Mouse (Mus musculus): ENCODE measurements at regions not wholly inside any gene's neighbourhood (a gene's known extent, or its start where the extent isn't known, plus 50 kb on each side); places are given as distances from the start of the nearest gene placed in this dataset.
"Not testable (repeated sequence)": the region's sequence is repeated elsewhere in the genome, so short reads cannot be mapped to it uniquely, and the experiment has no call there.

DNA sequence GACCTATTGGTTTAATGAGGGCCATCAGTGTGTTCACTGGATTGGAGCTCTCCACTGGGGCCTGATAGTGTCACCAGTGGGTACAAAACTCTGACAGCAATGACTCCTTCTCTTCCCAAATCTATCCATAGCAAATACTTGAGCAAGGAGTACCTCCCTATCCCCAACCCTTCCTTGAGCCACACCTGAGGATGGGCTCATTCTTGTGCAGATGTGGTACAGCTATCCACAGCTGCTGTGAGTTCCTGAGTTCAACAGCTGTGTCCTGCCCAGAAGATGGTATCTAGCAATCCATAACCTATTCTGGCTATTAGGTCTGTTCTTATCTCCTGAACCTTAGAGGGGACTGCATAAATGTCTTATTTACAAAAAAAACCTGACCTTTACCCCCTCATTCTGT lies 148.7 kb upstream of the Cwc22 start:
- no peak for DNase-seq (ENCODE audit: low spot score)

DNA sequence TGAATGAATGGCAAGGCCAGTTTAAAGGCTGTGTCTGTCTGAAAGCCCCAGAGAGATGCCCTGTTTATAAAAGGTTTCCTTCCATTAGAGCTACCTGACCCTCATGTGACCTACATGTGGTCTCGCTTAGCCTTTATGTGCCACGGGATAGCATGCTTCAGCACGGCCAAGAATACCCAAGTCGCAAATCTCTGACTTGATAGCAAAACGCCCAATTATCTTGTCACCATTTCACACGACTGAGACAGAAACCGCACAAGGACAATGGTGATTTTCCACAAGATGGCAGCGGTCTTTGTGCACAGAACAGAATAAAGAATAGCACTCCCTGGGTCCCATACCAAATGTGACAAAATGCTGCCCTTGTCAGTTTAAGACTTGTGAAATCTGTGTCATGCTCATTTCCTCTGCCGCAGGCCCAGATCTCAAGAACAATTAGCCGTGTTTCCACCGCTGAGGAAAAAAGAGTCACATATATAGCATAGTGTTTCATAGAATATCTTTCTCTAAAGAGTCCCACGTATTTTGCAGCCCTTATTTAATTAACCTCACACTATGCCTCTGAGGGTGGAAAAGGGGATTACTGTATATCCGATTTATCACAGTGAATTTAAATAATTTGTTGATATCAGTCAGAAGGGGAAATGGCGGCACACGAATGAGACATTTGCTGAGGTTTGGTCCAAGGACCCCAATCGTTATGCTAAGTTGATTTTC lies 118.3 kb upstream of the Cwc22 start:
- DNase-seq (ENCODE audit: low spot score) = no peak

DNA sequence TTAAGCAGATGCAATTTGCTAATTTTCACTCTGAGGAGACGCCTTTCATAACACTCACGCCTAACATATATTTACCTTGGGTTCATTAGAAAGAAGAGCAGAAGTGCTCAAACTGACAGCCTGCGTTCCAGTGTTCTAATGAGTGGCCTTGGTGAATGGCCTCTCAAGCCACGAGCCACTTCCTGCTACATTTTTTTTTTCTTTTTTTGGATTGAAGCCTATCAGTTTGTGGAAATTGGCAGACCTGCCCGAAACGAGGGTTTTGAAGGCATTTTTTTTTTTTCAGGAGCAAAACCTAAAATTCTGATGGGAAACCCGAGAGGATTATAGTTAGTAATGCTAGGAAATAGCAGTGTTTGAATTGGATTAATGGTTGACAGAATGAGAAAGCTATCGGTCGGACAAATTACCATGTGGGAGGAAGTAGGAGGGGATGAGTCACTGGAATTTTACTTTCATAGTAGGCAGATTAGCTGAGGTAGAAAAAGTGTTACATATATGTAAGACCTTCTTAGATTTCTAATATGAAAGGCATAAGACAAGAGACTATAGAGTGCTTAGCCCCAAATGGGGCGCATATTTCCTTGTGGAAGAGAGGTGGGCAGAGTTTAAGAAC lies 113.7 kb upstream of the Cwc22 start:
- DNase-seq (ENCODE audit: low spot score) = no peak

DNA sequence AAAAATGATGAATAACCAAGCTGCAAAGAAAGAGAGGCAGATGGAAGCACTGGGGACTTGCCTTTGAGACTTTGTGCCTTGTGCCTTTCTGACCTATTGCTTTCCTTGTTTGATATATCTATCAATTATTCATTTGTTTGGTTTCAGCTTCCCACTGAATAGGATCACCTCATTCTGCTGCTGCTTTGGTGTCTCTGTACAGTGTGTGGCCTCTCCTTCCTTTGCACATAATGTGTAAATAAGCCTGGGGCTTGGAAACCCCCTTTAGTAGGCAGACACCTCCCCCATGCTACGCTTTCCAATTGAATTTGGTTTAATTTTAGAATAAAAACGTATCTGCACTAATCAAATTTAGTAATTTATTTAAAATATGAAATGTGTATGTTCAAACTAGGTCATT lies 112.8 kb upstream of the Cwc22 start:
- DNase-seq (ENCODE audit: low spot score) = no peak

DNA sequence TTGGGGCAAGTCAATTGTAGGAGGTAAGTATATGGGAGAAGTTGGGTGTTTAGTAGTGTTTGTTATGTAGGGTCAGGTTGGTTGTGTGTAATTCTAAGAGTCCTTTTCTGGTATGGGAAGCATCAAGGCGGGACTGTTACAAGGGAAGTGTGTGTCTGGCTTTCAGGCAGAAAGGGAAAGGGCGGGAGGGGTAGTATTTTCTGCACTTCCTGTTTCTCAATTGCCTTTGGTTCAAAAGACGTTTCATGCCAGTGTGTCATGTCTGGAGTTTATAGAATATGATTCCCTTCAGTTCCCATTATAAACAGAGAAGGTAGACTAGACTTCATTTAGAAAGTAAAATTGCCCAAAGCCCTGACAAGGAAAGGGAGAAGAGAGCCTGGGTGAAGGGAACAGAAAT lies 107.7 kb upstream of the Cwc22 start:
- DNase-seq (ENCODE audit: low spot score) = no peak

DNA sequence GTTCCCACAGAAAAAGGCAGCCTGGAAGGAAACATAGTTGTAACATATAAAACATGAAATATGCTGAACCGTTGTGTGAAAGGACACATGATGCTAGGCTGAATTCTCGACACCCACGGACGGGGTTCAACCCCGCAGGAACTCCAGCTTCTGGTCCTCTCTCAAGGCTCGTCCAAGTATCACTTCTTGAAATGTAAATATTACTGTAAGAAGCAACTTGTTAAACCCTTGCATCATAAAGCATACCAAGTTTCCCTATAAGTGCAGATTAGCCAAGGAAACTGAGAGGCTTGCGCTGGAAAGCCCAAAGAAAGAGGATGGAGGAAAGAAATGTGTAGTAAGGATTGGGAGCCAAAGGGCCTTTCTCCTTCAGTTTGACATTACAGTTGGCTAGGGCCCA lies 104.4 kb upstream of the Cwc22 start:
- DNase-seq (ENCODE audit: low spot score) = no peak

DNA sequence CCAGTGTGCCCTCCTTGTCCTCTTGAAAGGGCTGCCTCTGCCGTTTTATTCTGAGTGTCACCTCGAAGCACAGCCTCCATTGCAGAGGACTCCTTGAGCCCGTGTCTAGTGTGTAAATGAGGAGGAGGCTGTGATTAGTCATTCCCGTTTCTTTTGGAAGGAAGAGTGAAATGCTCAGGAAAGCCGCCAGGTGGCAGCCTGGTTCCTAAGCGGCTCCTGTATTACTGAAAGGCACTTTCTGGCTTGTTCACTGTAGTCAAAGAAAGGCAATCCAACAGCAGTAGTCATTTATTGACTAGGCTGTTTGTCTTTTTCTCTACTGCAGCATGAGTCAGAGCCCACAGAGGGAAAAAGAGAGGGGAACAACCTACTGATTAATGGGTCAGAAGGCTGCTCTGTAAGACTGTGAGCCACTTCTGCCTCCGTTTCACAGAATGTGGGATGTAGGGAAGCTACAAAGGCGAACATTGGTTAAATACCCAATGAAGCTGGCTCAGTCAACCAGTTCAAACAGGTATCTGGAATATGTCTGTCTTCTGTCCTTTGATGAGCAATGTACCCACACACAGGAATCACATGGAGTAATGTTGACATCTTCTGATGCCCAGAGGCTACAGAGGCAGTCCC lies 103.2 kb upstream of the Cwc22 start:
- peak; percentile 43 for DNase-seq (ENCODE audit: low spot score)

DNA sequence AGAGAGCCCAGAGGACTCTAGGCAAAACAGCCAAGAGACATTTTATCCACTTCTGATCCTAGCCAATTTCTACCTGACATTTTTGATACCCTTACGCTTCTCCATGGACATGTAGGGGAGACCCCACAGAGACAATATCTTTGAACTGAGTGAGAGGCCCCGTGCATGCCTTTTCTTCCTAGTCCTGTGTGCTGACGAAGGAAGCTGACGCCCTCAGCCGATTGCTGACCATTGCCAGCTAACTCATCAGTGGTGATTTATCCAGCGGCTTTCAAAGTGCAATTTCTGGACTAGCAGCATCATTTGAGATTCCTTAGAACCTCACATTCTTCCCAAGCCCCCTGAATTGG lies 102.5 kb upstream of the Cwc22 start:
- DNase-seq (ENCODE audit: low spot score) = no peak

DNA sequence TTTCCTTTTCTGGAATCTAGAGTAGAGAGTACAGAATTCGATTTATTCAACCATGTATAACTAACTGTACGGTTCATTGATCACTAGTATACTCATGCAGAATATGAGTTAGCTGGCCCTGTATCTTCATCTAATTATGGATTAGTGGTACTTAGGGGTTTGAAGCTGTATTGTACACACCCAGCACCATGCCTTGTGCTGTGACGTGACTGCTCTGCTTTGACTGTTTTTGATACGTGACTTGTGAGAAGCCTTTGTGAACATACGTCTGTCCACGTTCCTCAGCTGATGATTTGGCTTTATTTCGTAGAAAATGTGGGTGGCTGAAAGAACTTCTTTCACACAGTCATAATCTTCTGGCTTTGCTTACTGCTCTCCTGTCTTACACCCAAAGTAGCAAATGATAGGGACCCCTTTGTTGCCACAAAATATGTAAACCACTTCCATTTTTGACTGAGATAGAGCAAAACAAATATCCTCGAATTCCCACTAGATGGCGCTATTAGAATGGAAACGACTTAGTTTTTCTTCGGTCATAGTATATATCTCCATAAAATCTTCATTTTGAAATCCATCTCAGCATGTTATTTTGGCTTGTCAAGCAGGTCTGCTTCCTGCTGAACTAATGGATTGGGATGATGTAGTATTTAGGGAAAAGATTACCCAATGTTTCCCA lies 102.0 kb upstream of the Cwc22 start:
- DNase-seq (ENCODE audit: low spot score) = no peak

DNA sequence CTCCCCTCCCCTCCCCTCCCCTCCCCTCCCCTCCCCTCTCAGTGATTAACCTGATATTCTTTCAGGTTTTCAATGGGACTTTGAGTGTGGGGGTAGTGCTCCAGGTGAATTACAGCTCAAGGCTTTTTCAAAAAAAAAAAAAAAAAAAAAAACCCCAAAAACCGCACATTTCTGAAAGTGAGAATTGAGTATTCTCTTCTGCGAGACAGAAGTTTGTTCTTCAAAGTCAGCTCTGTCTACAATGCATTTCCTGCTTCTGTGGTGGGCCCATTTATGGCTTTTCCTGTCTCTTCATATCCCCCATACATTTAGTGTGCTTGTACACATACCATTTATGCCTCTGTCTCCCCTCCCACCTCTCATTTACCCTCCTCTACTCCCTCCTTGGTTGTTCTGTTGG lies 81.1 kb upstream of the Cwc22 start:
- DNase-seq (ENCODE audit: low spot score) = no peak

DNA sequence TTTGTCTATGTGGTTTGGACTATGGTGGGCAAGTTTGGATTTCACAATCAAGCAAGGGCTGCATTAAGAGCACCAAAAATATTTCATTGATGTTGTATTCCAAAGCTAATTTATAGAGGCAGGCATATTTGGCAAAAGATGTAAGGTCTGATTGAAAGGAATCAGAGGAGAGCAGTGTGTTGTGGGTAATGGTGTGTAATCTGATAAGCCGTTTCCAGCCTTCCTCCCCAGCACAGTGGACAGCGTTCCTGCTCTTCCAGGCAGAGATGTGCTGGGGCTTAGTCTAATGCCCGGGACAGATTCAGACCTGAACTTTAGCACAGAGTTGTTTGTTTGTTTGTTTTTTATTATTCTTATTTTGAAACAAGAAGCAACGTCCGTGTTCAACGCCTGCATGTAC lies 80.6 kb upstream of the Cwc22 start:
- DNase-seq (ENCODE audit: low spot score) = no peak

DNA sequence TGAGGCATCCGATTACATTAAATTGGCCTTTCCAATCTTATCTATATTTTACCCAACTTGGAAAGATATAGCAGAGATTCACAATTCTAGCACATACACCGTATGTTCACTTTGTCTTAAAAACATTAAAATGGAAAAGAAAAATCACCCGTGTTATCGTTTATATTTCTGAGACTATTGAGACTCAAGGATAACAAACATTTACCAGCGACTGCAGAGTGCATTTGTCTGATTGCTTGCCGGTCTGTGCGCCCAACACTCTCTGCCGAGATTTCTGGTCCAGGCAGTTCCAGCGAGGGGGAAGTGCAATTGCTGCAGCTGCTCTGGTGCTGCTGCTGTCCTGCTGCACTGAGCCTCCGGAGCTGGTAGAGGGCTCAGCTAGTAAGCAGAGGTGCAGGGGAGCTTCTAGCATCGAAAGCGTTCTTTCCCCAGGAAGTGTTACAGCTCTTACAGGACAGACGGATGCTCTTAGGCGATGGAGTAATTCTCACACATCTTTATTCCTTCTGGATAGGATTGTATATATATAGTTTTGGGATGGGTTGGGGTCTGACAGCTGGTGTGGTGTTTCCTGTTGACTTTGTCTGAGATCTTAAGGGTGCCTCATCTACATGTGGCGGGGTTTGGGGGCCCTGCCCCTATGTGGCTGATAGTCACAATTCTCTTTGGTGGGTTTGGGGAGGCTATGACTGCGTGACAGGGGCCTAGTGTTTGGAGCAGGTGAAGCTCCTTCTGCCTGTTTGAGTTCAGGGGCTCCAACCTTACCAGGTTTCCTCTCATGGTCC lies 79.7 kb upstream of the Cwc22 start:
- DNase-seq (ENCODE audit: low spot score) = no peak

DNA sequence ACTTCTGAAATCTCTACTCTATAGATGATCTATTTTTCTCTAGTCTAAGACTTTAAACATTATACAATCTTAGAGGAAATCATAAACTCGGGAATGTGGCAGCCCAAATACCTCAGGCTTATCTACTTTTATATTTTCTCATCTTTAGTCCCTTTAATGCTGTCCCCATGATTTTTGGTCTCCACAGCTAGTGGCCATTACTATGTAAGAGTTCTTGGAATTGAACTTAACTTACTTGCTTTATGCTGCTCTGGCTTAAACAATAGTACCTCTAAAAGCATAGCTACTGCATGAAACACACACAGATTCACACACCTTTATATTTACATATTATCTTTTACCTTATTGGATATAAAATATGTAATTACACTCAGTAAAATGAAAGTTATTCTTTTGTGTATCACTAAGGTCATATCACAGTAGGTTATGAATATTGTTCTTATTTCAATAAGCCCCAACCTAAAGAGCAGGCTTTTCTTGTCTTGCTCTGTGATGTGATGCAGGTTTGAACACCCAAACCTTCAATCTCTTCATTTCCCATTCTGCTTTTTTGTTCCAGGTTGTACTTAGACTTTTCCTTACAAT lies 78.9 kb upstream of the Cwc22 start:
- DNase-seq (ENCODE audit: low spot score) = no peak

DNA sequence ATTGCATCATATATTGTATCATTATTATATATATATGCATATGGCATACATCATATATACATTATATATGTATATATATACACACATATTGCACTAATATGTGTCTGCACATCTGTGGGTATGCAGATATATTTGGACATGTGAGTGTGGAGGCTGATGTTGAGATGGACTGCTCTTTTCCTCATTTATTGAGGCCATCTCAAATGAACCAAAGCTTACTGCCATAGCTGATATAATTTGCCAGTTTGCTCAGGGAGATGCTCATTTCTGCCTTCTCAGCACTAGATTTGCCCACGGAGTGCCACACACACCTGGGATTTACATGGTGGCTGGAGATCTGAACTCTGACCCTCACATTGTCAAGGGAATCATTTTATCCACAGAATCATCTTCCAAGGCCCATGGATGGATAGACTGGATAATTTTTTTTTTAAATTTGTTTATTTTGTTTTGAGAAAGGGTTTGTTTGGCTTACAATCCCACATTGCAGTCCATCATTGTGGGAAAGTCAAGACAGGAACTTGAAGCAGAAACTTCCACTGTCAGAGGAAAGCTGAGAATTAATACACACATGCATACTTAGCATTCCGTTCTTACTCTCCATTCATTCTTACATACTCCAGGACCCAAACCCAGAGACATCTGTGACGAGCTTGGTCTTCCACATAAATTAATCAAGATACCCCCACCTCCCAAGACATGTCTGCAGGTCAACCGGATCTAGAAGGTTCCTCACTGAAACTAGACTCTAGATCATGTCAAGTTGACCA lies 77.9 kb upstream of the Cwc22 start:
- no peak for DNase-seq (ENCODE audit: low spot score)

DNA sequence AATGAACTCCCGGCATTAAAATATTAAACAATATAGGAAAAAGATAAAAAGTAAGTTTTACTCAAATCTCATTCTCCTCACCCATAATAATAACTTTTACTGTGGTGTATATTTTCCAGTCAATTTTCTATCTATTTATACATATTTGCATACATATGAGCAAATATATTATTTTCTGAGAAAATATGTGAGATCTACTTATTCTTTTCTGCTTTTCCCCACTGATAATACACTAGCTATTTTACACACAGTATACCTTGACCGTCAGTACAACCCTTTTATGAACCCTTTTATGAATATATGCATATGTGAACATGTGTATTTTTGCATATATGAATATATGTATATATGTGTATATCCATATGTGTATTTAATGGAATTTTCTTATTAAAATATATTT lies 77.2 kb upstream of the Cwc22 start:
- no peak for DNase-seq (ENCODE audit: low spot score)

DNA sequence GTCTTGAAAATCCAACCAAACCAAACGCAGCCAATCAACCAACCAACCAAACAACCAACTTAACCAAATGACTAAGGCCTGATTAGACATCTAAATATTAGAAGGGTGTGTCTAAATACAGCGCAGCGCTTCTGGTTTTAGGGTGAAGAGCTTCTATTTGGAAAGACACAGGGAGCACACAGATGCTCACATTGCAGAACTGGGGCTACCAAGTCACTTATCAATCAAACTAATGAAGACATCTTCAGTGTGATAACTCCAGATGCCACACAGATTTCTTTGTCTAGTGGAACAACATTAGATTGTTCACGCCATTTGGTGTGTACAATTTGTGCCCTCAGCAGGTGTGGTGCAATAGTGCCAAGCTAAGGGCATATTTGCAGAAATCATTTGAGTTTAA lies 76.6 kb upstream of the Cwc22 start:
- DNase-seq (ENCODE audit: low spot score) = no peak

DNA sequence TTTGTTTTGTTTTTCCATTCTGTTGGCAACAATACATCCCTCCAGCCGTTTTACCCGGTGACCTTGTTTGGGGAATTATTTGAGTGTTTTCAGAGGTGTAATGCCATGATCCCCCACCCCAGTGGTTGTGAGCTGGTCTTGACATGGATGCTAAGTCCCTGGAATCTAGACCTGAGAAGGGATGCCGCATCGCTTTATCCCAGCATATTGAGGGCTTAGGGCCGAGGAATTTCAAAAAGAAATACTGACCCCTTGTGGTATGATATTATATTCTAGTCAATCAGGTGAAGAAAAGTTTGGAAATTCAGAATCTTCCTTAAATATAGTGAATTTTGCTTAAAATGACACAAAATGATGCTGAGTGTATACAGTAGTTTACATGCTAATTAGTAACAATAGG lies 75.7 kb upstream of the Cwc22 start:
- DNase-seq (ENCODE audit: low spot score) = no peak

DNA sequence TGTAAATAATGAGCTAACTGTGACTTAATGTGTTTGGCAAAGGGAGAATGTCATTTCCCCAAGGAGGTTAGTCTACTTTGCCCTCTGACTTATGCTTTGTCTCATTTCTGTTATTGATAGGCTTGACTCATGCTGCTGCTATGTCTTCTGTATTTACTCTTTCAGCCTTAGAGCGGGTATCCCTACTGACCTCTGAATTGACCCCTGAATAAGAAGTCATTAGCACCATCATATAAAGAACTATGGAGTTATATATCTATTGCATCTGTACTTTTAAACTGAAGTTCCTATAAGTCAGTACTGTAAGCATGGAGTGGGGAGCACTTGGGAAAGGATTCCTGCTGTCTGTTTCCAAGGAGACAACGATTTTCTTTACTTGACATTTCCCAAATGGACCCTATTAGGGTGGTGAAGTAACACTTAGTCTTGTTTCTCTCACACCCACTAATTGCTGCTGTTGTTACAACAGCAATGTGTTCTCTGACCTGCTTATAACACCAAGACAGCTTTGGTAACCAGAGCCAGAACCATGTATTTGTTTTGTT lies 75.3 kb upstream of the Cwc22 start:
- DNase-seq (ENCODE audit: low spot score) = no peak

DNA sequence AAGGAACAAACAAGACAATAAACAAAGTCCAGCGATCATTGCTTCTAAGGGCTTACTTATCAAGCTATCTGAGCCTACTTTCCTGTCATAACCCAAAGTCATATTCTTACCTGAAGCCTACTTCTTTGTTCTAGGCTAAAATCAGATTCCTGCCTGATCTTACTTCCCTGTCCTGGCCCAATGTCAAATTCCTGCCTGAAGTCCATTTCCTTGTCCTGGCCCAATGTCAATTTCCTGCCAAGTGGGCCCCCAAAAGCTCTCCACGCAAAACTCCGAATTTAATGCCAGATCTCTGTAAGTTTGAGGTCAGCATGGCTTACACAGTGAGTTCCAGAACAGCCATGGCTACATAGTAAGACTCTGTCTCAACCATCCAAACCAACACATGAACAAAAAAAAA lies 74.3 kb upstream of the Cwc22 start:
- no peak for DNase-seq (ENCODE audit: low spot score)

DNA sequence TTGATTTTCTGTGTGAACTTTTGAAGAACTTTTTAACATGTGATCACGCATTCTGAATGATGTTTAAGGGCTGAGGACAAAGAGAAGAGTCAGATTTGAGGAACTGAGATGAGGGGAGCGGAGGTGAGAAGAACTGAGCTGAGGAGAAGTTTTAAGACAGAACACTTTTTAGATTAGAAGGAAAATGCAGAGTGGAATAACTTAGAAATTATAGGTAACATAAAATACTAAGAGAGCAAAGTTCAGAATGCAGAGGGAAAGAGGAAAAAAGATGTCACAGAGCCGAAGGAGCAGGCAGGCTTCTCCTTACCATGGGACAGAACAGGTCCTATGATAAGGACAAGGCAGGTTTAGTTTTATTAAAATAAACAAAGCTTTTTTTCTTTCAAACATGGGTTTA lies 73.7 kb upstream of the Cwc22 start:
- DNase-seq (ENCODE audit: low spot score) = no peak

DNA sequence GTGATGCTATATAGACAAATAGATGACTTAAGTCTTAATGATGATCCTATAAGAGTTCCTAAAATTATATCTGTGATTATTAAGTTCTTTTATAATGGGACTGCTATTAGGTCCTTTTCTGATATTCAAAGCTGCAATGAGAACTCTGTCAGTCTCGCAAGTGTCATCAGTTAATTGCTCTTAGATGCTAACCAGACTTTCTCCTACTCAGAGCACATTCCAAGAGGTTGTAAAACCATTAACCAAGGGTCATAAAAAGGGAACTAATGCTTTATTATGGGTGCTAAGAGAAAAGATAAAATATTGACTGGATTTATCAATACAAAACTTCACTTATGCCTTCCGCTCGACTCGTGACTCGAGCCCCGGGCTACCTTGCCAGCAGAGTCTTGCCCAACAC lies 66.3 kb upstream of the Cwc22 start:
- DNase-seq (ENCODE audit: low spot score) = not testable (repeated sequence)

All from urinary bladder, postnatal 10 days (tissue).